Mouse (Mus musculus) fibroblast of lung, adult 2 months (primary cell): ENCODE measurements around the gene Nadk.

Experiments
- DNase-seq: peaks from one replicate; pipeline ENCODE4 v3.0.0-alpha.2; 2011; ENCODE audit warnings: low read depth

Nadk gene

DNA sequence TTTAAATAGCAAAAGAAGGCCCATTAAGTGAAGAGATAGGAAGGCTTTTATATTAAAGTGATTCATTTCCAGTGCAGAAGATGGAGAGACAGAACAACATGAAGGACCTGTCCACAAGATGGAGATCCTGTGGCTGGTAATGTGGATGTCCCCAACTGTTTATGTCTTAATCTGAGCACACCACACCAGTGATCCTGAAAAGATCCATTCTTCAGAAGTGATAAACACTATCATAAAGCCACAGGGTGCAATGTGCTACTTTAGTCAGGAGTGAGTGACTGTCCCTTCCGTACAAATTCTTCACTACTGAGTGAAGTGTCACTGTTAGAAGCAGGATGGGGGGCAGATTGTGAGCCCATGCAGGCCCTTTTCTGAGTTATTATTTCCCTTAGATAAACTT, 40.6 kb downstream of the Nadk start:
- DNase-seq: no peak

DNA sequence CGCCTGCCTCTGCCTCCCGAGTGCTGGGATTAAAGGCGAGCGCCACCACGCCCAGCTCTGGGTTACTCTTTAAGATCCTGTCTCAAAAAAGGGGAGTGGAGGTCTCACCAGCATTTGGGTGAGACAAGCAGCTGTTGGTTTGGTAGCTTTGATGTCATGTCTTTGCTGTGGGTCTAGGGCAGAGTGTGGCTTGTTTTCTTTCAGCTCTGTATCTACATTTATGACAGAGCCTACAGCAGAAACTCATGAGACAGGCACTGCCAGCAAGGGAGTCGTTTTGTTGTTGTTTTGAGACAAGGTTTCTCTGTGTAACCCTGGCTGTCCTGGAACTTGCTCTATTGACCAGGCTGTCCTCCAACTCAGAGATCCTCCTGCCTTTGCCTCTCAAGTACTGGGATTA, 41.6 kb downstream of the Nadk start:
- no peak for DNase-seq

DNA sequence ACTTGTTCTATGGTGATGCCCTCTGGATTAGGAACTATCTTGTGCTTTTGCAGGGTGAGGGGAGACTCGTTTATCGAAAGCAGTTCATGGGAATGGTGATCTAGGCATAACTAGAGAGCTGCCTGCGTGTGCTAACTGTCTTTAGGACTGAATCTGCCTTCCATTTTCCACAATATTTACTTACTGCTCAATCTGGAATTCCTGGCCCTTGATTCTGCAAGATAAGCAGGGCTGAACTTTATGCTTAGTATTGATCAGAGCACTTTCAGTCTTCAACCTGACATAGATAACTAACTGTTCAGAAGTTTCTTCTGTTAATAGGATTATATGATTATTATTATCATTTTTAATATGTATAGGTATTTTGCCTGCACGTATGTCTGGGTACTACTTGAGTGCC, 43.0 kb downstream of the Nadk start:
- DNase-seq: no peak

DNA sequence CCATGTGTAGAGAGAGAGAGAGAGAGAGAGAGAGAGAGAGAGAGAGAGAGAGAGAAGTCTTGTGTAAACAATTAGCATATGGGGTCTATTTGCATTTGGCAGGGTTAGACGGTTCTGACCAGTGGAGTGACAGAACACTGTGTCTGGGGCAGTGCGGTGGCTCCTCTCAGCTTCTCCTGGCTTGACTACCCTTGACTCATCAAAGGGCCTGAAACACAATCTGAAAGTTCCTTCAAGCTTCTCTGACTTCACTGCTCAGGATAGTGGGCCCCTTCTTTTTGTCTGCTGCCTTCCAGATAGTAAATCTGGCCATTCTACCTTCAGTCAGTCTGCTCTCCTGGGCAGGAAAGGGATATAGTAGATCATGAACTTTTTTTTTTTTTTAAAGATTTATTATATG, 44.6 kb downstream of the Nadk start:
- no peak for DNase-seq

DNA sequence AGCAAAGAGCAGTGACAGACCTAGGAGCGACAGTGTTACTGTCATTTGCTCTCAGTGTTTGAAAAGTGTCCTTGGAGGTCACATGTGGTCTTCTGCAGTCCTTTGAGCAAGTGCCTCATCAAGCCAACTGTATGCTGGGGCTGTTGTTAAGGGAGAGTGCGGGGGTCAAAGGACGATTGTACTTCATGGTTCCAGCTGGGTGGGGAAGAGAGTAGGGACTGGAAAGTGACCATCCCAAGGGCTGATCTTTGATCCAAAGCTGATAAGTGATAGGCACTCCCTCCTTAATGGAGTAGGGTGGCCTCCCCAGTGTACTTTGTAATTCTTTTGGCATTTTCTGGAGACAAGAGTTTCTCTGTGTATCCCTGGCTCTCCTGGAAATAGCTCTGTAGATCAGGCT, 49.7 kb downstream of the Nadk start:
- no peak for DNase-seq

DNA sequence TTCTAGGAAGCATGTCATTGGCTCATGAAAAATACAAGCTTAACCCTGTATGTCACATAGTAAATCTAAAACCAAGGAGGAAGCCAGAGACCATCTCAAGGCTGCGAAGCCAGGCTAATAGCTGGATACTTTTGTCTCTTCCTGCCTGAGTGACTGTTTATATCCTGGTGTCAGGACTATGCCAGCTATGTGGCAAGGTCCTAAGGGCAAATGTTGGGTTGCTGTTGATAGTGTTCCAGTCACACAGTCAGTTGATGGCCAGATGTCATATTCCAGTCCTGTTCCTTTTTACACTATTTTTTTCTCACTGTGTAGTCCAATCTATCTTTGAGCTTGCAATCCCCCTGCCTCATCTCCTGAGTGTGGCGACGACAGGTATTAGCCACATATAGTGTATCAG, 51.1 kb downstream of the Nadk start:
- no peak for DNase-seq

DNA sequence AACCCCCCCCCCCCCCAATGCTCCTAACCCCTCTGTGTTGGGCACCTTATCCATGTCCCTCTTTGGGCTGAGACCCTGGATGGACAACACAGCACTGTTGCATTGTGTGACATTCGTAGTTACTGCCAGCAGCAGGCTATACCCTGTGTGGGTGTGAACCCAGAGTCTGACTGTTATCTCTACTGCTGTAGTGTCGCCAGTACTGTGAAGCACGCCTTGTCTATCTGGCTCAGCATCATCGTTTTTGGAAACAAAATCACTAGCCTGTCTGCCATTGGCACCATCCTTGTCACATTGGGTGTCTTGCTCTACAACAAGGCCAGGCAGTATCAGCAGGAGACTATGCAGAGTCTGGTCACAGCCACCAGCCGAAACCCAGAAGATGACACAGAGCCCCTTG, 56.1 kb downstream of the Nadk start:
- DNase-seq: no peak

DNA sequence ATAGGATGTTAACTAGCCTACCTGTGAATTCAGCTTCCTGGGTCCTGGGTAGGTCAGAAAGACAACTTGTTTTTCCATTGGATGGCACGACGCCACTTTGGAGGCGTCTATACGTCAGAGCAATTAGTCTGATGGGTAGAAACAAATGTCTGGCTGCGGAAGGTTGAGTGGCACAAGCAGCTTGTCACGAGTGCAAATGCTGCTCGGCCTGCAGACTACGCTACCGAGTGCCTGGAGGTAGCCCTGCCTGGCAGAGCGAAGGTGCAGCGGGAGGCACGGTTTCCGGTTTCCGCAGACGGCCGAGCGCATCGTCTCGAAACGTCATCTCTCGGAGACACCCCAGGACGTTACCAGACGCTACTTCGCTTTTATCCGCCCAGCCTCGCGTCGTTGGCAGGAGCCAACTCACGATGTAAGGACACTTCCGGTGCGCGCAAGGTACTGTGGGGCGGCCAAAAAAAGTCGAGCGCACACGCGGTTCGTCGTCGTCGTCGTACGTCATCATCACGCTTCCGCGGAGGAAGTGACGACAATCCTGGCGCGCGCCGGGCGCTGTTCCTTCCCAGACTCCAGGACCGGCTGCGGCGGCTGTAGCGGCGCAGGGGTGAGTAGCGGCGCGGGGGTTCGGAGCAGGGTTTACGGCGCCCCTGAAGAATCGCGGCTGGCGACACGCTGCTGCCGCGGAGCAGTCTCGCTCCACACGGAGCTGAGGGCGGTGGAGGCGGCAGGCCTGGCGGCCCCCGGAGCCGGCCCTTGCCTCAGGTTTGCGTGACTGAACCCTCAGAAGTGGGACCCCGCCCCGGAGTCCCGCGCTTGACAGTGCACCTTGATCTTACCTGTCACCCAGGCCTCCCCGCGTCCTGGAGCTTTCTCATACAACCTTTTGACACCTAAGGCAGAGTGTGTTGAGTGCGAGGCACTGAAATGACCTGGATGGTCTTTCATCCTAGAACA, 62.4 kb downstream of the Nadk start, which contains the start of gene Cdk11b:
Gene Cdk11b, plus strand, starts transcription at position 517 of the 954 bp plus-strand sequence.
- DNase-seq: peak; percentile 97

DNA sequence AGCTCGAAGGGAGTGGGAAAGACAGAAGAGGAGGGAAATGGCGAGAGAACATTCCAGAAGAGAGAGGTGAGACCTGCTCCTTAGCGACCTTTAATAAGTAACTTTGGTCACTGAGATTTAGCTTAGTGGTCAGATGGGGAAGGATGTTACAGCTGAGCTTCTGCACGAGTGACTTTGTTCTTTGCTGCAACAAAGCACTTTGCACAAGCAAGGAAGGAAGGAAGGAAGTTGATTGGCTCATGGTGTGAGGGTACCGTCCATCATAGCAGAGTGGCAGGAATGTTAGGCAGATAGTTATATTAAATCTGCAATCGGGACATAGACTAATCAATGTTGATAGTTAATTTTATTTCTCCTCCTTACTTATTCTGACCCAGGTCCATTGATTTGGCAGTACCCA, 68.1 kb downstream of the Nadk start:
- no peak for DNase-seq

DNA sequence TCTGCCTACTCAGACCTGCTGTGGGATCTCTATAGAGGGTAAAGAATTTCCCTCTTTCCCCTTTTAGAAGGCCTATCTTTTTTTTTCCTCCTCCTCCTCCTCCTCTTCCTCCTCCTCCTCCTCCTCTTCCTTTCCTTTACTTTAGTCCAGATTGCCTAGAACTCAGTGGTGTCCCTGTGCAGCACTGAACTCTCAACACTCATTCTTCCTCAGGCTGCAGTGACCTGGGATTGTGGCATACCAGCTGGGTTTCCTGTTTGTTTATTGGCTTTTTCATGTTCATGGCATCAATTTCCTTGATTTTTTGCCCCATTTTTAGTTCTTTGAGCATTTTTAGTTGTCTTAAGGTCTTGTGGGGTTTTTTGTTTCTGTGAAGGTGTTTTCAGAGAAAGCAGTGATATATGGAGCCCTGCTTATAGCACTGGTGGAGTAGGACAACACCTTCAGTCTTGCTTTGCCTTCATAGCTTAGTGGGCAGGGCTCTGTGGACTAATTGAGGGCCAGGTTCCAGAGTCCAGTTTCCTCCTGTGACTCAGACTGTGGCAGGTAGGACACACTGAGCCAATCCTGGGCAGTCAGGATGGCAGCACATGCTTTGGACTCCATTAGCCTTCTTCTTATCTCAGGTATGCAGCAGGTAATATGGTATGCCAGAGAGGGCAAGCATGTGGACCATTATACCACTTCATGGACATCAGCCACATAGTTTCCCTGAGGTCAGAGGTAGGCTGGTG, 73.8 kb downstream of the Nadk start:
- DNase-seq: no peak
